Mouse (Mus musculus): ENCODE data around the gene Mefv. TPM values are rescaled to one million over a fixed set of nuclear protein-coding genes. Genes with fewer than 3 reads are reported as not detected.
A peak's percentile ranks its signal among the peaks of the same experiment; 100 is the strongest.

The Mefv gene
- not detected for total RNA-seq (2021)
- long read RNA-seq, experiment 1 = 0 reads
- long read RNA-seq, experiment 2 = 0 reads

GRCm38 (mm10) chr16:3717980-3718379, at the start of gene Mefv:
Mefv (minus strand) TSS chr16:3718097.
- no peak for DNase-seq (ENCODE audit: low spot score in 2 of 2)
- Histone ChIP-seq H3K27ac (no peak within 1 kb of the TSS), H3K4me3 (no peak within 1 kb of the TSS)
- TF ChIP-seq CTCF (conservative IDR thresholded peaks at IDR 0.05) = no peak

GRCm38 (mm10) chr16:3748976-3749375, 31.1 kb upstream of the Mefv start:
- TF ChIP-seq CTCF (conservative IDR thresholded peaks at IDR 0.05) = no peak
- Histone ChIP-seq H3K27ac (no peak overlapping the region), H3K4me3 (no peak overlapping the region)
- no peak for DNase-seq (ENCODE audit: low spot score in 2 of 2)

DNA sequence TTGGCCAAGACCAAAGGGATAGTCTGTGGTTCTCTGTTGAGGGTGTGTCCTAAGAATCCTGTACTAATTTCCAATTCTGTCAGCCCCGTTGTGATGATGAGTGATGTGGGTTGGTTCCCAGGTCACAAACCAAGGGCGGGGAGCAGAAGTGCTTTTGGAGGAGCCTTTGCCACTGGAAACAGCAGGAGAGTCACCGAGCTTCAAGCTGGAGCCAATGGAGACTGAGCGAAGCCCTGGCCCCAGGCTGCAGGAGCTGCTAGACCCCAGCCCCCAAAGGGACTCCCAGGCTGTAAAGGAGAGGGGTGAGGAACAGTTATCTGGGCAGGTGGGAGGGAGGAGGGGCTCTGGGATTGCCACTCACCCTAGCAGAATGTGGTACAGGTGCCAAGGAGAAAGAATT, 27.8 kb upstream of the Mefv start:
- no peak overlapping the region; the same call in 1 of the 2 replicates for H3K4me3 ChIP-seq
- no peak for TF ChIP-seq CTCF (conservative IDR thresholded peaks at IDR 0.05)

DNA sequence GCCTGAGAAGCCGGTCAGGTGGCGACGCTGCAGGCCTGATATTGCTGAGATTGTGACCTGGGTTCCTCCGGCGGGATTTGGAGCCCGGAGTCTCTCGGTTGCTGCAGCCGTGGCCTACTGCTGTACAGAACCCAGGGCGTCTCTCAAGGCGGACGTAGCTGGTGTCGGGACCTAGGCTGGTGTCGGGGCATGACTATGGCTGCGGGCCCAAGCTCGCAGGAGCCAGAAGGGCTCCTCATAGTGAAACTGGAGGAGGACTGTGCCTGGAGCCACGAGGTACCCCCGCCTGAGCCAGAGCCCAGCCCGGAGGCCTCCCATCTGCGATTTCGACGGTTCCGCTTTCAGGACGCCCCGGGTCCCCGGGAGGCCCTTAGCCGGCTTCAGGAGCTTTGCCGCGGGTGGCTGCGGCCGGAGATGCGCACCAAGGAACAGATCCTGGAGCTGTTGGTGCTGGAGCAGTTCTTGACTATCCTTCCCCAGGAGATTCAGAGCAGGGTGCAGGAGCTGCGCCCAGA, 26.3 kb upstream of the Mefv start:
- DNase-seq (ENCODE audit: low spot score in 2 of 2) = peak in 1 of 2 experiments; percentile 12
- TF ChIP-seq CTCF (conservative IDR thresholded peaks at IDR 0.05) = no peak
- H3K27ac ChIP-seq = peak overlapping the region; percentile 95
- peak overlapping the region; percentile 95 for H3K4me3 ChIP-seq

More for the DNA sequence above, 27.8 kb upstream of the Mefv start:
- no peak overlapping the region for H3K27ac ChIP-seq
- DNase-seq (ENCODE audit: low spot score in 2 of 2) = no peak

- Histone ChIP-seq H3K27ac (peak within 1 kb of the TSS; percentile 95), H3K4me3 (peak within 1 kb of the TSS; percentile 95)
- TF ChIP-seq CTCF (conservative IDR thresholded peaks at IDR 0.05) = no peak
- peak; percentile 88 to 96 for DNase-seq (ENCODE audit: low spot score in 2 of 2)
These were observed 25.7 kb upstream of the Mefv start, which contains the start of gene Zfp263 for GRCm38 (mm10) chr16:3743503-3744185. Zfp263 (plus strand) TSS chr16:3744093.

- no peak for TF ChIP-seq CTCF (conservative IDR thresholded peaks at IDR 0.05)
- H3K4me3 ChIP-seq = no peak overlapping the region
- no peak for DNase-seq (ENCODE audit: low spot score in 2 of 2)
- H3K27ac ChIP-seq = no peak overlapping the region
These were observed 24.6 kb upstream of the Mefv start for GRCm38 (mm10) chr16:3742466-3742865.

DNA sequence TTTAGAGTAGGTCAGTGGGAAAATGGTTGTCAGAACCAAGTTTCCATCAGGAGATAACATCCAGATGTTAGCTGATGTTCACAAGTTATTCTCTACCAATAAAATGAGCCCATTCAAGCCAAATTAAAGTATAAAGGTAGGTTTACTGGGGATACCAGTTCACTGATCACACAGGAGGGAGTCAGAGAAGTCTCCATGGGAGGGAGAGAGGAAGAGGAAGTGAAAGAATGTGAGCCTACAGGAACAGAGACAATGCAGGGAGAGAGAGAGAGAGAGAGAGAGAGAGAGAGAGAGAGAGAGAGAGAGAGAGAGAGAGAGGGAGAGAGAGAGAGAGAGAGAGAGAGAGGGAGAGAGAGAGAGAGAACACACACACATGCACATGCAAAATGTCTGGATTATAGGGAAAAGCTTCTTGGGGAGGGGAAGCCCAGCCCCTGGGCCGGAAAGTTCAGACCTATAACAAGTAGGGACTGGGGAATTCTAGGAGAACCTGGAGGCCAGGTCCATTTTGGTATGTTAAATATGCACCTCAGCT, 15.4 kb upstream of the Mefv start:
- no peak overlapping the region for H3K27ac ChIP-seq
- no peak for DNase-seq (ENCODE audit: low spot score in 2 of 2)
- TF ChIP-seq CTCF (conservative IDR thresholded peaks at IDR 0.05) = no peak
- no peak overlapping the region for H3K4me3 ChIP-seq

DNA sequence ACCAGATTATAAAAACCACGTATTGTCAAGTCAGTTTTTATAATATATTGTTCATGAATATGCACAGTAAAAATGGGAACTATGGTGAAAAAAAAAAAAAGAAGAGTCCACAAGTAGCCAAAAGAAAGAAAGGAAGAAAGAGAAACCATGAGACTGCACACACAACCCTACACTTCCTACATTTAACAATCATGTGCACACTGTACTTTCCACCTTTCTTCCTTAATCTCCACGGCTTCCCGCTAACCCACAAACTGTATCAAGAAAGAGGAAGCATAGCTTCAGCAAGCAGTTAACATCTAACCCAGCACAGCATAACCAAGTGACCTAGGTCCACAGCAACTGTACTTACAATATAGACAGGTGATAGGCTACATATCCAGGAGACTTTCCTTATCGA, 14.7 kb upstream of the Mefv start:
- Histone ChIP-seq H3K27ac (no peak overlapping the region), H3K4me3 (no peak overlapping the region)
- no peak for DNase-seq (ENCODE audit: low spot score in 2 of 2)
- TF ChIP-seq CTCF (conservative IDR thresholded peaks at IDR 0.05) = no peak

DNA sequence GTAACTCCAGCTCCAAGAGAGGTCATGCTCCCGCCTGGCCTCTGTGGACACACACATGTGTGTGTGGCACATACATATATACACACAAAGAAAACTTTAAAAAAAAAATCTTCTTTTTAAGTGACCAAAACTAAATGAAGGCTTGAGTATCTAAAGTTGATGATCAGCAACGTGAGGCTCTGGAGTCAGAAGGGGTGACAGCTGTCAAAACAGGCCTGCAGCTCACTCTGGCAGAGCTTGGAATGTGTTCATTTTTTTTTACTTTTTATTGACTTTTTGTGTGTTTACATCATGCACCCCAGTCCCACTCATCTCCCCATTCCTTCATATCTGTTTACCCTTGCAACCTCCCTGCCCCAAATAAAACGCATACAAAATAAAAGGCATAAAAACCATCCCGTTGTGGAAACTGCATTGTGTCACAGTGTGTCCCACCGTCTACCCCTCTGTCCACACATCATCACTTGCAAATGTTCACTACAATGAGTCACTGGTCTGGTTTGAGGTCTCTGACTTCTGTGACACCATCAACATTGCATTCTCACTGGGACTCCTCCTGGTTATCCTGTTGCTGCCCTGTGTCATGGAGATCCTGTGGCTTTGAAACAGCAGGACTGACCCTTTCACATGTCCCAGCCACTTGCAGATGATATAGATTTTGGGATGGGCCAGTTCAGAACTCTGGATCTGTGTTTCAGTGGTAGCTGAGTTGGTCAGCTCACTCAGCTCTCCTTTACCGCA, 10.3 kb upstream of the Mefv start:
- DNase-seq (ENCODE audit: low spot score in 2 of 2) = no peak
- Histone ChIP-seq H3K27ac (no peak overlapping the region), H3K4me3 (no peak overlapping the region)
- no peak for TF ChIP-seq CTCF (conservative IDR thresholded peaks at IDR 0.05)

- Histone ChIP-seq H3K4me3 (no peak overlapping the region), H3K27ac (no peak overlapping the region)
- no peak for TF ChIP-seq CTCF (conservative IDR thresholded peaks at IDR 0.05)
- DNase-seq (ENCODE audit: low spot score in 2 of 2) = no peak
These were observed 5.3 kb upstream of the Mefv start for GRCm38 (mm10) chr16:3723231-3723630.

DNA sequence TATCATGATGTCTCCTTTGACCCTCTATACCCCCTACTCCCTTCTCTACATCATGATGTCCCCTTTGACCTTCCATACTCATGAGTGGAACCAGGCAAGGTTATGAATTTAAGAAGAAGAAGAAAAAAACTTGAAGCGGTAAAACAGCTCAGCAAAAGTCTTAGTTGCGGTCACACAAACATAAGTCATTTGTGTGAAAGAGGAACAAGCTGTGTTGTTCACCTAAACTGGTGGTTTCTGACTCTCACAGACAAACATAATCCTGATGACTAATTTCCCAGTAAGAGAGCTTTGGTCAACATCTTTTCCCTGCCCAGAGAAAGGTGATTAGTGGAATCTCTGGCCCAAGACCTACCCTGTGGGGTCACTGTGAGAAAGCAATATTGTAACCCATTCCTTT, 3.2 kb downstream of the Mefv start:
- Histone ChIP-seq H3K4me3 (no peak overlapping the region), H3K27ac (no peak overlapping the region)
- DNase-seq (ENCODE audit: low spot score in 2 of 2) = no peak
- no peak for TF ChIP-seq CTCF (conservative IDR thresholded peaks at IDR 0.05)

GRCm38 (mm10) chr16:3706680-3707079, 11.2 kb downstream of the Mefv start:
- no peak overlapping the region for H3K4me3 ChIP-seq
- DNase-seq (ENCODE audit: low spot score in 2 of 2) = no peak
- H3K27ac ChIP-seq = no peak overlapping the region
- no peak for TF ChIP-seq CTCF (conservative IDR thresholded peaks at IDR 0.05)

- DNase-seq (ENCODE audit: low spot score in 2 of 2) = no peak
- TF ChIP-seq CTCF (conservative IDR thresholded peaks at IDR 0.05) = no peak
- Histone ChIP-seq H3K27ac (no peak overlapping the region), H3K4me3 (no peak overlapping the region)
These were observed 17.0 kb downstream of the Mefv start for GRCm38 (mm10) chr16:3700893-3701292.
